Mouse (Mus musculus): Measurements from ENCODE around the gene Cox6a2. TPM values are rescaled to one million over a fixed set of nuclear protein-coding genes. Genes with fewer than 3 reads are reported as not detected.

Gene Cox6a2
- polyA plus RNA-seq, 1 experiment from 2014 or later = not detected

DNA sequence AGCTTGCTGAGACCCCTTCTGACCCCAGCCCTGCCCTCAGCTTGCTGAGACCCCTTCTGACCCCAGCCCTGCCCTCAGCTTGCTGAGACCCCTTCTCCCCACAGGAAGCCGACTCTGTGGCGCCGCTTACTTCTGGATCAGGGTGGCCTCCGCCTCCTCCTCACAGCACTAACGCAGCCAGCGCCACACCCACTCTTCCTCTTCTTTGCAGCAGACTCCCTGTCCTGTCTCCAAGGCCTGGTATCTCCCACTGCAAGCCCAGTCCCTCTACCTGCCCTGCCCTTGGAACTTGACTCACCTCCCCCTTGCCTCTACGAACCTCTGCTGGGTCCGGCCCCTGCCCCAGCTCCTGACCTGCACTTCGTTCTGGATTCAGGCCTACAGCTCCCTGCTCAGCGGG, 37.7 kb upstream of the Cox6a2 start:
- Histone ChIP-seq H3K4me3 (no peak overlapping the region), H3K9ac (replicated peaks) (no peak overlapping the region), H3K9me3 (no peaks in the 10 kb centered on the region), H3K4me1 (peaks cover 16% of the 10 kb centered on the region), H3K27me3 (no peaks in the 10 kb centered on the region), H3K36me3 (peaks cover 23% of the 10 kb centered on the region; the same call in 1 of the 2 replicates), H3K4me2 (replicated peaks) (no peak overlapping the region), H3K27ac (replicated peaks) (no peak overlapping the region)
- ATAC-seq (replicated peaks) = no peak
- 57% methylated on average over 10 of the region's 10 CpGs for WGBS

DNA sequence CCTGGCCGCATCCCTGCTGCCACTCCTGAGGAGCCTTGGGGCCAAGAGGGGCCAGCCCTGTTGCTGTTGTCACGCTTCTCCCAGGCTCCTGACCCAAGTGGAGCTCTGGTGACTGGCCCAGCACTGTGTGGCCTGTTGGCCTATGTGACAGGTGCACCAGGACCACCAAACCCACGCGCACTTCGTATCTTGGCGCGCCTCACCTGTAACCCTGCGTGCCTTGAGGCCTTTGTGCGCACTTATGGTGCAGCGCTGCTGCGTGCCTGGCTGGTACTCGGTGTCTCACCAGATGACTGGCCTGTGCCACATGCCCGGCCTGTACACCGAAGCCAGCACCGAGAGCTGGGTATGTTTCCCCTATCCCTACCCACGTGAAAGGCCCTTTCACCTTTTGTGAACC, 36.1 kb upstream of the Cox6a2 start:
- H3K27ac ChIP-seq (replicated peaks) = no peak overlapping the region
- no peak overlapping the region for H3K4me3 ChIP-seq
- H3K9me3 ChIP-seq = no peaks in the 10 kb centered on the region
- no peak overlapping the region for H3K9ac ChIP-seq (replicated peaks)
- H3K36me3 ChIP-seq = peaks cover 23% of the 10 kb centered on the region; the same call in 1 of the 2 replicates
- no peaks in the 10 kb centered on the region for H3K27me3 ChIP-seq
- no peak for ATAC-seq (replicated peaks)
- 94% methylated on average over 16 of the region's 16 CpGs for WGBS
- H3K4me2 ChIP-seq (replicated peaks) = no peak overlapping the region
- H3K4me1 ChIP-seq = peaks cover 20% of the 10 kb centered on the region

- Histone ChIP-seq H3K9me3 (no peaks in the 10 kb centered on the region), H3K4me3 (no peak overlapping the region), H3K27ac (replicated peaks) (no peak overlapping the region), H3K9ac (replicated peaks) (no peak overlapping the region), H3K36me3 (peaks cover 23% of the 10 kb centered on the region; the same call in 1 of the 2 replicates), H3K4me1 (peaks cover 17% of the 10 kb centered on the region), H3K27me3 (no peaks in the 10 kb centered on the region), H3K4me2 (replicated peaks) (no peak overlapping the region)
- ATAC-seq (replicated peaks) = no peak
- WGBS = 95% methylated on average over 27 of the region's 27 CpGs
Observed at GRCm38 (mm10) chr7:128240131-128240784, 34.1 kb upstream of the Cox6a2 start.

- no peak for ATAC-seq (replicated peaks)
- Histone ChIP-seq H3K27me3 (no peaks in the 10 kb centered on the region), H3K36me3 (peaks cover 12% of the 10 kb centered on the region; the same call in 1 of the 2 replicates), H3K4me2 (replicated peaks) (peak overlapping the region; percentile 56), H3K9me3 (no peaks in the 10 kb centered on the region), H3K4me1 (peaks cover 17% of the 10 kb centered on the region), H3K4me3 (peak overlapping the region; percentile 70), H3K27ac (replicated peaks) (peak overlapping the region; percentile 98; the same call in 1 of the 2 replicates), H3K9ac (replicated peaks) (no peak overlapping the region)
- WGBS = 24% methylated on average over 4 of the region's 4 CpGs
Observed at GRCm38 (mm10) chr7:128238991-128239390, 32.8 kb upstream of the Cox6a2 start.

DNA sequence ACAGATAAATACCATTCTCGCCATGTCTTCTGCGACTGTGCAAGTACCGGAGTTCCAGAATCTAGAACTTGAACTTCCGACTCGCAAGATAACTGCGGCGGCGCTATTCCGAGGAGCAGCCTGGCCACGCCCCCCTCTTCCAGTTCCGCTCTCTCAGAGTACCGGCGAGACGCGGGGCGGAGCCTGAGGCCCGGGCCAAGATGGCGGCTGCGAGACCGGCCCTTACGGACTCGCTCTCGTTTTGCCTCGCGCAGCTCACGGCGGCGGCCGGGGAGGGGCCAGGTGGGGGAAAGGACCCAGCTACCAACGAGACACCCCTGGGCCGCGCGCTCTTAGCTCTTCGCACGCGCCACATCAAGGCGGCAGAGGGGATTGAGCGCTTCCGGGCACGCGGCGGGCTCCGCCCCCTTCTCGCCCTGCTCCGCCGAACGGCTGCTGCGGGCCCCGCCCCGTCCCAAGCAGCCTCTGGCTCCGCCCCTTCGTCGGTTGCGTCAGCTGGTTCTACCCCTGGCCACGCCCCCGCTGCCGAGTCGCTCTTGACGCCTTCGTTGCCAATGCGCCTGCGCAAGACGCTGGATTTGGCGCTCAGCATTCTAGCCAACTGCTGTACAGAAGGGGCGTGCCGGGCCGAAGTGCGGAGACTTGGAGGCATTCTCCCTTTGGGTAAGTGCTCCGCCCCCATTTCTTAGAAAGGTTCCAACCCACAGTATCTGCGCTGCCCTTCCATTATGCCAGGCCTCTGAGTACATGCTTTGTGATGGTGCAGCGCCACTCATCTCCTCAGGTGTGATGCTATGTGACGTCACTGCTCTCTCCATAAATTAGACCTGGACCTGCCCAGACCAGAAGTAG, 32.0 kb upstream of the Cox6a2 start, which contains the start of gene 9130023H24Rik:
9130023H24Rik (minus strand) TSS at position 105 of the 852 bp plus-strand sequence.
- Histone ChIP-seq H3K4me2 (replicated peaks) (peak within 1 kb of the TSS; percentile 76), H3K9me3 (no peaks in the 10 kb centered on the region), H3K4me3 (peak within 1 kb of the TSS; percentile 70), H3K4me1 (peaks cover 17% of the 10 kb centered on the region), H3K27me3 (no peaks in the 10 kb centered on the region), H3K27ac (replicated peaks) (peak within 1 kb of the TSS; percentile 98), H3K9ac (replicated peaks) (peak within 1 kb of the TSS; percentile 67), H3K36me3 (peaks cover 12% of the 10 kb centered on the region; the same call in 1 of the 2 replicates)
- WGBS = under 1% methylated on average over 71 of the region's 72 CpGs
- ATAC-seq (replicated peaks) = peak; percentile 91

GRCm38 (mm10) chr7:128237593-128237926, 31.4 kb upstream of the Cox6a2 start:
- Histone ChIP-seq H3K36me3 (peaks cover 12% of the 10 kb centered on the region; the same call in 1 of the 2 replicates), H3K27me3 (no peaks in the 10 kb centered on the region), H3K4me3 (peak overlapping the region; percentile 70), H3K9me3 (no peaks in the 10 kb centered on the region), H3K4me2 (replicated peaks) (peak overlapping the region; percentile 76), H3K9ac (replicated peaks) (peak overlapping the region; percentile 67), H3K27ac (replicated peaks) (peak overlapping the region; percentile 98), H3K4me1 (peaks cover 17% of the 10 kb centered on the region)
- no peak; the same call in 1 of the 2 replicates for ATAC-seq (replicated peaks)
- WGBS = under 1% methylated on average over 25 of the region's 25 CpGs

DNA sequence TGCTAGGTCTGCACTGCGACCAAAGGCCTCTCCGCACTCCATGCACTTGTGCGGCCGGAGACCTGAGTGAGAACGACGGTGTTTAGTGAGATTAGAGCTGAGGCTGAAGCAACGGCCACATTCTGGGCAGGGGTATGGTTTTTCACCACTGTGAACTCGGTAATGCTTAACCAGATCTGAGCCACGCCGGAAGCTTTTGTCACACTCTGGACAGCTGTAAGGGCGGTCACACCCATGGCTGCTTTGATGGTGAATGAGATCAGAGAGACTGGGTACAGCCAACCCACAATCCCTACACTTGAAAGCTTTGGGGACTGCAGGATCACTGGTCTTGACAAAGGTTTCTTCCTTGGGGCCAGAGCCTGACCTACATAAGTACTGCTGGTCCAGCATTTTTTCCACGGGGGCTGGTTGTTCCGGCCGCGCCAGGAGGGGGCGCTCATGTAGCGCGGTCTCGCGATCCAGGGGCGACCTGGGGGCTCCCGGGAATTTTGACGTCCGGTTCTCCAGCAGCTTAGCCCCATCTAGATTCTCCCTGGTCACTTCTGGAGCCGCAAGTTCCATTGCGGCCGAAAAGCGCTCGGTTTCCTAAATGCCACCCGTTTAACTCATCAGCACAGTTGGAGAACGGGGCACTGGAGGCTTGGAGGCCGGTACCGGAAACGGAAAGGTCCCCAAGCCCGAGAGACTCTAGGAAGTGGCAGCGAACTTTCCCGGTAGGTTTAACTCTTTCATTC, 30.8 kb upstream of the Cox6a2 start, which contains the start of gene Armc5:
Armc5 (plus strand) TSS at position 487 of the 737 bp plus-strand sequence.
- Histone ChIP-seq H3K9me3 (no peaks in the 10 kb centered on the region), H3K4me2 (replicated peaks) (peak within 1 kb of the TSS; percentile 76), H3K9ac (replicated peaks) (peak within 1 kb of the TSS; percentile 67), H3K4me1 (peaks cover 17% of the 10 kb centered on the region), H3K36me3 (peaks cover 9% of the 10 kb centered on the region; the same call in 1 of the 2 replicates), H3K27me3 (no peaks in the 10 kb centered on the region), H3K27ac (replicated peaks) (peak within 1 kb of the TSS; percentile 98), H3K4me3 (peak within 1 kb of the TSS; percentile 70)
- peak; percentile 6; the same call in 1 of the 2 replicates for ATAC-seq (replicated peaks)
- WGBS = 24% methylated on average over 37 of the region's 37 CpGs

GRCm38 (mm10) chr7:128236426-128236825, 30.2 kb upstream of the Cox6a2 start:
- WGBS = 93% methylated on average over 13 of the region's 13 CpGs
- ATAC-seq (replicated peaks) = no peak
- Histone ChIP-seq H3K27me3 (no peaks in the 10 kb centered on the region), H3K27ac (replicated peaks) (no peak overlapping the region), H3K4me3 (no peak overlapping the region), H3K36me3 (peaks cover 9% of the 10 kb centered on the region; the same call in 1 of the 2 replicates), H3K4me1 (peaks cover 17% of the 10 kb centered on the region), H3K4me2 (replicated peaks) (no peak overlapping the region), H3K9ac (replicated peaks) (no peak overlapping the region), H3K9me3 (no peaks in the 10 kb centered on the region)

GRCm38 (mm10) chr7:128235481-128235880, 29.3 kb upstream of the Cox6a2 start:
- WGBS = 82% methylated on average over 1 of the region's 1 CpGs
- Histone ChIP-seq H3K27me3 (no peaks in the 10 kb centered on the region), H3K4me1 (peaks cover 17% of the 10 kb centered on the region)

GRCm38 (mm10) chr7:128234796-128235195, 28.6 kb upstream of the Cox6a2 start:
- Histone ChIP-seq H3K27ac (replicated peaks) (no peak overlapping the region), H3K4me3 (no peak overlapping the region), H3K9ac (replicated peaks) (no peak overlapping the region), H3K27me3 (no peaks in the 10 kb centered on the region), H3K36me3 (no peaks in the 10 kb centered on the region), H3K4me2 (replicated peaks) (no peak overlapping the region), H3K9me3 (no peaks in the 10 kb centered on the region), H3K4me1 (peaks cover 17% of the 10 kb centered on the region)
- WGBS = 84% methylated on average over 2 of the region's 2 CpGs
- no peak for ATAC-seq (replicated peaks)

More at GRCm38 (mm10) chr7:128235481-128235880, 29.3 kb upstream of the Cox6a2 start:
- ATAC-seq (replicated peaks) = no peak
- Histone ChIP-seq H3K27ac (replicated peaks) (no peak overlapping the region), H3K36me3 (peaks cover 6% of the 10 kb centered on the region; the same call in 1 of the 2 replicates), H3K9me3 (no peaks in the 10 kb centered on the region), H3K9ac (replicated peaks) (no peak overlapping the region), H3K4me2 (replicated peaks) (no peak overlapping the region), H3K4me3 (no peak overlapping the region)

DNA sequence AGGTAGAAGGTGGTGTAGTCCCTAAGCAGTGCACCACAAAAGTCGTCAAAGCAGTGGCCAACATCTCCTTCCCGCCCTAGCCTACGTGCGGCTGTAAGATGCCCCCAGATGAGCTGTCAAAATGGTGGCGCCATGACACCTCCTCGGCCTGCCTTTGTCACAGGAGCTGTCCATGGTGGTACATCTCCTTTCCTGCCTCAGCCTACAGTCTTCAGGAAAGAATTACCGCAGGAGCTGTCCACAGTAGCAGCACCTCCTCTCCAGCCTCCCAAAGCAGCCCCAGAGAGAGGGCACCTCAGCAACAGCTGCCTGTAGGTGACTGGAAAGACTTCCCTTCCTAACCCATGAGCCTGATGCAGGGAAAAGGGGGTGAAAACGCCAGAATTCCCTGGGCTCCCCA, 25.6 kb upstream of the Cox6a2 start:
- Histone ChIP-seq H3K36me3 (no peaks in the 10 kb centered on the region), H3K9ac (replicated peaks) (no peak overlapping the region), H3K27ac (replicated peaks) (no peak overlapping the region), H3K27me3 (no peaks in the 10 kb centered on the region), H3K4me1 (peaks cover 3% of the 10 kb centered on the region), H3K4me2 (replicated peaks) (no peak overlapping the region), H3K4me3 (no peak overlapping the region), H3K9me3 (no peaks in the 10 kb centered on the region)
- WGBS = 57% methylated on average over 8 of the region's 8 CpGs
- ATAC-seq (replicated peaks) = no peak

Measured in forebrain, embryonic 15.5 days (tissue).